Mouse (Mus musculus): ENCODE data around the gene Tmod1.

GRCm38 (mm10) chr4:46033197-46033596 lies 5.5 kb upstream of the Tmod1 start:
- TF ChIP-seq CTCF (IDR thresholded peaks at IDR 0.05; ENCODE audit: low read depth) = no peak
- no peak for TF ChIP-seq EP300 (IDR thresholded peaks at IDR 0.05; ENCODE audit: low read depth)
